Mouse (Mus musculus) 416B (cell line): ENCODE data around the gene Wrnip1.

Experiments
- DNase-seq: peaks from one replicate; pipeline ENCODE4 v3.0.0; 2011; ENCODE audit warnings: low read depth

The Wrnip1 gene

GRCm38 (mm10) chr13:32801693-32802221, at the start of gene Wrnip1:
Gene Wrnip1 (plus strand): TSS chr13:32802038.
- peak; percentile 99 for DNase-seq

- no peak for DNase-seq
Observed at GRCm38 (mm10) chr13:32752066-32752657, 49.7 kb upstream of the Wrnip1 start.

- DNase-seq: no peak
Observed at GRCm38 (mm10) chr13:32759036-32759435, 42.8 kb upstream of the Wrnip1 start.

GRCm38 (mm10) chr13:32760795-32761194, 41.0 kb upstream of the Wrnip1 start:
- DNase-seq: no peak

- DNase-seq: no peak
Observed at GRCm38 (mm10) chr13:32763141-32763540, 38.7 kb upstream of the Wrnip1 start.

GRCm38 (mm10) chr13:32764448-32764847, 37.4 kb upstream of the Wrnip1 start:
- DNase-seq: no peak

- peak; percentile 70 for DNase-seq
Observed at GRCm38 (mm10) chr13:32768104-32768503, 33.7 kb upstream of the Wrnip1 start.

- no peak for DNase-seq
Observed at GRCm38 (mm10) chr13:32769960-32770359, 31.9 kb upstream of the Wrnip1 start.

GRCm38 (mm10) chr13:32775889-32776288, 25.9 kb upstream of the Wrnip1 start:
- no peak for DNase-seq

GRCm38 (mm10) chr13:32776350-32776749, 25.5 kb upstream of the Wrnip1 start:
- no peak for DNase-seq

GRCm38 (mm10) chr13:32778861-32779260, 23.0 kb upstream of the Wrnip1 start:
- DNase-seq: no peak

- peak; percentile 19 for DNase-seq
Observed at GRCm38 (mm10) chr13:32783055-32783454, 18.8 kb upstream of the Wrnip1 start.

- DNase-seq: no peak
Observed at GRCm38 (mm10) chr13:32783816-32784215, 18.0 kb upstream of the Wrnip1 start, which contains the start of gene Mylk4. Gene Mylk4 (minus strand): TSS chr13:32783954.

- DNase-seq: no peak
Observed at GRCm38 (mm10) chr13:32787584-32787983, 14.3 kb upstream of the Wrnip1 start.

GRCm38 (mm10) chr13:32789781-32790180, 12.1 kb upstream of the Wrnip1 start:
- DNase-seq: no peak

GRCm38 (mm10) chr13:32794619-32795018, 7.2 kb upstream of the Wrnip1 start:
- DNase-seq: no peak

GRCm38 (mm10) chr13:32795166-32795565, 6.7 kb upstream of the Wrnip1 start:
- DNase-seq: no peak

- peak; percentile 33 for DNase-seq
Observed at GRCm38 (mm10) chr13:32797085-32797484, 4.8 kb upstream of the Wrnip1 start.

- peak; percentile 62 for DNase-seq
Observed at GRCm38 (mm10) chr13:32799131-32799530, 2.7 kb upstream of the Wrnip1 start.

GRCm38 (mm10) chr13:32800859-32801258, 979 bp upstream of the Wrnip1 start:
- DNase-seq: peak; percentile 86

- no peak for DNase-seq
Observed at GRCm38 (mm10) chr13:32802259-32803081, 632 bp downstream of the Wrnip1 start, which contains the start of gene D930007J09Rik. Gene D930007J09Rik (minus strand): TSS chr13:32802849.

- DNase-seq: peak; percentile 50
Observed at GRCm38 (mm10) chr13:32803701-32804345, 2.0 kb downstream of the Wrnip1 start.

GRCm38 (mm10) chr13:32806820-32807219, 5.0 kb downstream of the Wrnip1 start:
- DNase-seq: no peak
